Mouse (Mus musculus): ENCODE measurements at regions not wholly inside any gene's neighbourhood (a gene's known extent, or its start where the extent isn't known, plus 50 kb on each side); places are given as distances from the start of the nearest gene placed in this dataset.

DNA sequence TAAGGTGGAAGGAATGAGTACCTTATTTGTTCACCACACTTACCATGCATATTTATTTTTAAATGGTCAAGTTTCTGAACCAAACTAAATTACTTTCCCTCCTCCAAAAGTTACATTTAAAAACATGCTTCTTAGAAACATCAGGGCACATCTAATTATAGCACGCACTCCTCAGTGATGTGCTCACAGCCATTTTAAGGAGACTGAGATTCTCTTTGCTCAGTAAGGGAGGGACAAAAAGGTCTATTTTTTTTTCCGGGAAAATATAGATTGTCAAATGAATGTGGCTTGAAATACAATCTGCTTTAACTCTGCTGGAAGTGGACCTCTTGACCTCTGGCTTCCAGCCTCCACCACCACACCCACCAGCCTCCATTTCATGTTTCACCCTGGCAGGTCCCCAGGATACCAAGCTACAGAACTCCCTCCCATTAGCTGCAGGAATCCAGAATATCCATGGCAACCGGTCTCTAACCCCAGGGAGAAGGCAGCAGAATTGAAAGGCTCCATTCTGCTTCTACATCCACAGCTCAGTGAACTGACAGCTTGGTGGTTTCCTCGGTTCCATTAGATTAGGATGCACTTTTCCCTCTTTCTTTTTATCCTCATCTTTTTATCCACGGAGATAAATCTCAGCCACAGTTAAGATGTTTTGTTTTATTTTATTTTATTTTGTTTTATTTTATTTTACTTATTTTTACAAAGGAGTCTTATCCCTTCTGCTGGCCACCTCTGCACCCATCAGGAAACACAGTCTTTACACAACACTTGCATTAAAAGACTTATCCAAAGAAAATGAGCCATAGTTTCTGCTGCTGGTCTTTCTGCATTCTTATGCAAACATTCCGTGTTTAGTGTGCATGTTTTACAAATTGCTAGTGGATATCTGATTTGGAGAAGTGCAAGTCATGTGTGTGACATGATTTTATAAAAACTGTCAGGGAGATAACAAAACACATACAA lies 152.2 kb upstream of the Prr30 start:
- TF ChIP-seq POLR2A (IDR thresholded peaks at IDR 0.05; ENCODE audit: insufficient read depth, low read length) = no peak
- no peak for TF ChIP-seq CTCF (IDR thresholded peaks at IDR 0.05; ENCODE audit: low read depth, low read length)

Measured in ES-Bruce4 (cell line).